Mouse (Mus musculus): ENCODE measurements around the gene Stard7. TPM values are rescaled to one million over a fixed set of nuclear protein-coding genes. Genes with fewer than 3 reads are reported as not detected.
A peak's percentile ranks its signal among the peaks of the same experiment; 100 is the strongest.

Gene Stard7
- polyA plus RNA-seq, 1 experiment from 2014 or later = 95.0 TPM

GRCm38 (mm10) chr2:127310246-127310645, 40.2 kb downstream of the Stard7 start:
- 50% methylated on average over 2 of the region's 2 CpGs for WGBS
- no peak overlapping the region for H3K4me3 ChIP-seq (ENCODE audit: low read depth, low read length)
- ATAC-seq (replicated peaks; ENCODE audit: low FRiP score) (no peak), DNase-seq (ENCODE audit: low spot score) (no peak)
- no peak overlapping the region for H3K9ac ChIP-seq (ENCODE audit: low read length)
- no peaks in the 10 kb centered on the region for H3K9me3 ChIP-seq (ENCODE audit: control insufficient read depth, low read length)
- no peaks in the 10 kb centered on the region for H3K36me3 ChIP-seq (ENCODE audit: control insufficient read depth, insufficient read depth, low read length)
- no peaks in the 10 kb centered on the region for H3K4me1 ChIP-seq (replicated peaks; ENCODE audit: control insufficient read depth, insufficient read depth, low read length)
- H3K4me2 ChIP-seq (ENCODE audit: low read depth, low read length, severe bottlenecking) = no peak overlapping the region
- H3K27me3 ChIP-seq (ENCODE audit: control insufficient read depth, insufficient read depth, low read length) = no peaks in the 10 kb centered on the region
- H3K27ac ChIP-seq (ENCODE audit: low read depth, low read length) = no peak overlapping the region

- Histone ChIP-seq H3K27me3 (ENCODE audit: control insufficient read depth, insufficient read depth, low read length) (no peaks in the 10 kb centered on the region), H3K27ac (ENCODE audit: low read depth, low read length) (no peak overlapping the region), H3K4me2 (ENCODE audit: low read depth, low read length, severe bottlenecking) (no peak overlapping the region), H3K9me3 (ENCODE audit: control insufficient read depth, low read length) (no peaks in the 10 kb centered on the region), H3K36me3 (ENCODE audit: control insufficient read depth, insufficient read depth, low read length) (no peaks in the 10 kb centered on the region), H3K4me3 (ENCODE audit: low read depth, low read length) (no peak overlapping the region), H3K9ac (ENCODE audit: low read length) (no peak overlapping the region), H3K4me1 (replicated peaks; ENCODE audit: control insufficient read depth, insufficient read depth, low read length) (no peaks in the 10 kb centered on the region)
- no peak for ATAC-seq (replicated peaks; ENCODE audit: low FRiP score)
- peak; percentile 0 for DNase-seq (ENCODE audit: low spot score)
- 93% methylated on average over 7 of the region's 7 CpGs for WGBS
Measured at GRCm38 (mm10) chr2:127310685-127311084, 40.7 kb downstream of the Stard7 start.

- Histone ChIP-seq H3K9ac (ENCODE audit: low read length) (no peak overlapping the region), H3K4me3 (ENCODE audit: low read depth, low read length) (no peak overlapping the region), H3K36me3 (ENCODE audit: control insufficient read depth, insufficient read depth, low read length) (no peaks in the 10 kb centered on the region), H3K4me1 (replicated peaks; ENCODE audit: control insufficient read depth, insufficient read depth, low read length) (no peaks in the 10 kb centered on the region), H3K4me2 (ENCODE audit: low read depth, low read length, severe bottlenecking) (no peak overlapping the region), H3K27ac (ENCODE audit: low read depth, low read length) (no peak overlapping the region), H3K9me3 (ENCODE audit: control insufficient read depth, low read length) (no peaks in the 10 kb centered on the region), H3K27me3 (ENCODE audit: control insufficient read depth, insufficient read depth, low read length) (no peaks in the 10 kb centered on the region)
- ATAC-seq (replicated peaks; ENCODE audit: low FRiP score) (no peak), DNase-seq (ENCODE audit: low spot score) (peak; percentile 3)
- WGBS = 79% methylated on average over 1 of the region's 1 CpGs
Measured at GRCm38 (mm10) chr2:127311193-127311592, 41.2 kb downstream of the Stard7 start.

- no peak overlapping the region for H3K9ac ChIP-seq (ENCODE audit: low read length)
- no peaks in the 10 kb centered on the region for H3K27me3 ChIP-seq (ENCODE audit: control insufficient read depth, insufficient read depth, low read length)
- no peak for DNase-seq (ENCODE audit: low spot score)
- no peak for ATAC-seq (replicated peaks; ENCODE audit: low FRiP score)
- H3K4me1 ChIP-seq (replicated peaks; ENCODE audit: control insufficient read depth, insufficient read depth, low read length) = no peaks in the 10 kb centered on the region
- no peaks in the 10 kb centered on the region for H3K36me3 ChIP-seq (ENCODE audit: control insufficient read depth, insufficient read depth, low read length)
- no peaks in the 10 kb centered on the region for H3K9me3 ChIP-seq (ENCODE audit: control insufficient read depth, low read length)
- no peak overlapping the region for H3K4me2 ChIP-seq (ENCODE audit: low read depth, low read length, severe bottlenecking)
- no peak overlapping the region for H3K4me3 ChIP-seq (ENCODE audit: low read depth, low read length)
- 93% methylated on average over 4 of the region's 4 CpGs for WGBS
- no peak overlapping the region for H3K27ac ChIP-seq (ENCODE audit: low read depth, low read length)
Measured at GRCm38 (mm10) chr2:127312801-127313200, 42.8 kb downstream of the Stard7 start.

GRCm38 (mm10) chr2:127313878-127314277, 43.9 kb downstream of the Stard7 start:
- no peaks in the 10 kb centered on the region for H3K27me3 ChIP-seq (ENCODE audit: control insufficient read depth, insufficient read depth, low read length)
- no peaks in the 10 kb centered on the region for H3K36me3 ChIP-seq (ENCODE audit: control insufficient read depth, insufficient read depth, low read length)
- H3K4me1 ChIP-seq (replicated peaks; ENCODE audit: control insufficient read depth, insufficient read depth, low read length) = no peaks in the 10 kb centered on the region
- no peak overlapping the region for H3K9ac ChIP-seq (ENCODE audit: low read length)
- H3K27ac ChIP-seq (ENCODE audit: low read depth, low read length) = no peak overlapping the region
- no peak overlapping the region for H3K4me2 ChIP-seq (ENCODE audit: low read depth, low read length, severe bottlenecking)
- no peak overlapping the region for H3K4me3 ChIP-seq (ENCODE audit: low read depth, low read length)
- DNase-seq (ENCODE audit: low spot score) (no peak), ATAC-seq (replicated peaks; ENCODE audit: low FRiP score) (no peak)
- H3K9me3 ChIP-seq (ENCODE audit: control insufficient read depth, low read length) = no peaks in the 10 kb centered on the region
- WGBS = 52% methylated on average over 4 of the region's 4 CpGs

GRCm38 (mm10) chr2:127314467-127315154, 44.6 kb downstream of the Stard7 start:
- DNase-seq (ENCODE audit: low spot score) (no peak), ATAC-seq (replicated peaks; ENCODE audit: low FRiP score) (no peak)
- Histone ChIP-seq H3K27ac (ENCODE audit: low read depth, low read length) (no peak overlapping the region), H3K4me2 (ENCODE audit: low read depth, low read length, severe bottlenecking) (no peak overlapping the region), H3K36me3 (ENCODE audit: control insufficient read depth, insufficient read depth, low read length) (no peaks in the 10 kb centered on the region), H3K9ac (ENCODE audit: low read length) (no peak overlapping the region), H3K27me3 (ENCODE audit: control insufficient read depth, insufficient read depth, low read length) (no peaks in the 10 kb centered on the region), H3K9me3 (ENCODE audit: control insufficient read depth, low read length) (no peaks in the 10 kb centered on the region), H3K4me1 (replicated peaks; ENCODE audit: control insufficient read depth, insufficient read depth, low read length) (no peaks in the 10 kb centered on the region), H3K4me3 (ENCODE audit: low read depth, low read length) (no peak overlapping the region)
- 75% methylated on average over 6 of the region's 6 CpGs for WGBS

- no peak overlapping the region for H3K4me2 ChIP-seq (ENCODE audit: low read depth, low read length, severe bottlenecking)
- no peak overlapping the region for H3K9ac ChIP-seq (ENCODE audit: low read length)
- no peaks in the 10 kb centered on the region for H3K36me3 ChIP-seq (ENCODE audit: control insufficient read depth, insufficient read depth, low read length)
- 91% methylated on average over 1 of the region's 1 CpGs for WGBS
- no peaks in the 10 kb centered on the region for H3K9me3 ChIP-seq (ENCODE audit: control insufficient read depth, low read length)
- H3K27me3 ChIP-seq (ENCODE audit: control insufficient read depth, insufficient read depth, low read length) = no peaks in the 10 kb centered on the region
- no peak for DNase-seq (ENCODE audit: low spot score)
- ATAC-seq (replicated peaks; ENCODE audit: low FRiP score) = no peak
- H3K27ac ChIP-seq (ENCODE audit: low read depth, low read length) = no peak overlapping the region
- H3K4me3 ChIP-seq (ENCODE audit: low read depth, low read length) = no peak overlapping the region
- H3K4me1 ChIP-seq (replicated peaks; ENCODE audit: control insufficient read depth, insufficient read depth, low read length) = no peaks in the 10 kb centered on the region
Measured at GRCm38 (mm10) chr2:127315155-127315470, 45.1 kb downstream of the Stard7 start.

GRCm38 (mm10) chr2:127316431-127316830, 46.4 kb downstream of the Stard7 start:
- no peaks in the 10 kb centered on the region for H3K4me1 ChIP-seq (replicated peaks; ENCODE audit: control insufficient read depth, insufficient read depth, low read length)
- H3K4me3 ChIP-seq (ENCODE audit: low read depth, low read length) = no peak overlapping the region
- no peak overlapping the region for H3K27ac ChIP-seq (ENCODE audit: low read depth, low read length)
- DNase-seq (ENCODE audit: low spot score) (no peak), ATAC-seq (replicated peaks; ENCODE audit: low FRiP score) (no peak)
- no peaks in the 10 kb centered on the region for H3K27me3 ChIP-seq (ENCODE audit: control insufficient read depth, insufficient read depth, low read length)
- no peak overlapping the region for H3K4me2 ChIP-seq (ENCODE audit: low read depth, low read length, severe bottlenecking)
- H3K9ac ChIP-seq (ENCODE audit: low read length) = no peak overlapping the region
- WGBS = 76% methylated on average over 5 of the region's 5 CpGs
- H3K9me3 ChIP-seq (ENCODE audit: control insufficient read depth, low read length) = no peaks in the 10 kb centered on the region
- no peaks in the 10 kb centered on the region for H3K36me3 ChIP-seq (ENCODE audit: control insufficient read depth, insufficient read depth, low read length)

GRCm38 (mm10) chr2:127318136-127318535, 48.1 kb downstream of the Stard7 start:
- no peaks in the 10 kb centered on the region for H3K4me1 ChIP-seq (replicated peaks; ENCODE audit: control insufficient read depth, insufficient read depth, low read length)
- no peak overlapping the region for H3K27ac ChIP-seq (ENCODE audit: low read depth, low read length)
- ATAC-seq (replicated peaks; ENCODE audit: low FRiP score) (no peak), DNase-seq (ENCODE audit: low spot score) (no peak)
- no peaks in the 10 kb centered on the region for H3K36me3 ChIP-seq (ENCODE audit: control insufficient read depth, insufficient read depth, low read length)
- H3K9ac ChIP-seq (ENCODE audit: low read length) = no peak overlapping the region
- WGBS = 89% methylated on average over 4 of the region's 4 CpGs
- H3K4me3 ChIP-seq (ENCODE audit: low read depth, low read length) = no peak overlapping the region
- no peaks in the 10 kb centered on the region for H3K27me3 ChIP-seq (ENCODE audit: control insufficient read depth, insufficient read depth, low read length)
- no peak overlapping the region for H3K4me2 ChIP-seq (ENCODE audit: low read depth, low read length, severe bottlenecking)
- H3K9me3 ChIP-seq (ENCODE audit: control insufficient read depth, low read length) = no peaks in the 10 kb centered on the region
